Mouse (Mus musculus) bone marrow, adult 2 months (tissue): ENCODE measurements around the gene Gjb4.

Source experiments
- CTCF ChIP-seq: fragments of 200-500 bp; IDR thresholded peaks from 2 replicates; pipeline ENCODE4 v1.5.1; 2011; ENCODE audit warnings: low read length, control low read depth; ENCODE audit not compliant: control insufficient read depth, insufficient read depth
- POLR2A ChIP-seq: fragments of 200-500 bp; IDR thresholded peaks from 2 replicates; pipeline ENCODE4 v1.6.1; 2011; ENCODE audit warnings: low read depth, mild to moderate bottlenecking, control low read depth, low read length, borderline replicate concordance; ENCODE audit not compliant: control insufficient read depth

GRCm38 (mm10) chr4:127400165-127401145 lies 46.6 kb upstream of the Gjb4 start:
- TF ChIP-seq CTCF (no peak), POLR2A (no peak)
